Mouse (Mus musculus) lung, postnatal 0 days (tissue): Measurements from ENCODE around the gene Crnn. TPM values are rescaled to one million over a fixed set of nuclear protein-coding genes. Genes with fewer than 3 reads are reported as not detected.

ENCODE experiments used
- ATAC-seq: fragments of 200-750 bp; cut with Nextera tagmentation; 2 replicates; pipeline ENCODE4 v1.8.0; 2017; ENCODE audit warnings: moderate library complexity
- DNase-seq: peaks from one replicate; pipeline ENCODE4 v3.0.0-alpha.2; 2016; ENCODE audit warnings: low spot score
- H3K27ac ChIP-seq: fragments of 300-500 bp; sonication (generic); 2 replicates; pipeline ENCODE4 v1.5.1; 2014; ENCODE audit warnings: antibody characterized with exemption, mild to moderate bottlenecking, low read length, mixed read lengths
- H3K27me3 ChIP-seq: fragments of 300-500 bp; sonication (generic); replicated peaks from 2 replicates; pipeline ENCODE4 v1.6.1; 2014; ENCODE audit warnings: low read length, mixed read lengths; ENCODE audit not compliant: insufficient read depth
- H3K36me3 ChIP-seq: fragments of 300-500 bp; sonication (generic); 2 replicates; pipeline ENCODE4 v1.6.1; 2014; ENCODE audit warnings: low read length, mixed read lengths; ENCODE audit not compliant: insufficient read depth
- H3K4me1 ChIP-seq: fragments of 300-500 bp; sonication (generic); 2 replicates; pipeline ENCODE4 v1.6.1; 2014; ENCODE audit warnings: antibody characterized with exemption, low read depth, low read length, mixed read lengths; ENCODE audit not compliant: insufficient read depth
- H3K4me2 ChIP-seq: fragments of 300-500 bp; sonication (generic); replicated peaks from 2 replicates; pipeline ENCODE4 v1.6.1; 2014; ENCODE audit warnings: low read depth, mild to moderate bottlenecking, low read length, moderate library complexity, mixed read lengths
- H3K4me3 ChIP-seq: fragments of 300-500 bp; sonication (generic); 2 replicates; pipeline ENCODE4 v1.5.1; 2014; ENCODE audit warnings: low read depth, low read length
- H3K9ac ChIP-seq: fragments of 300-500 bp; sonication (generic); replicated peaks from 2 replicates; pipeline ENCODE4 v1.6.1; 2014; ENCODE audit warnings: low read depth, mild to moderate bottlenecking
- H3K9me3 ChIP-seq: fragments of 300-500 bp; sonication (generic); 2 replicates; pipeline ENCODE4 v1.6.1; 2016; ENCODE audit warnings: low read length, mixed read lengths
- CTCF ChIP-seq: IDR thresholded peaks from 2 replicates; pipeline ENCODE4 v1.5.1; 2016; ENCODE audit warnings: antibody characterized with exemption, mild to moderate bottlenecking
- EP300 ChIP-seq: IDR thresholded peaks from 2 replicates; pipeline ENCODE4 v1.6.1; 2016; ENCODE audit warnings: antibody characterized with exemption, mild to moderate bottlenecking, control low read depth
- whole genome bisulfite sequencing: fragments of 180-500 bp; shearing (Covaris S2); extraction: QIAGEN DNeasy Blood & Tissue Kit; methylation state at CpG from one replicate; pipeline ENCODE4 v1.1.7; 2014; 5-methylcytosine and 5-hydroxymethylcytosine counted together
- polyA plus RNA-seq: library from polyadenylated mRNA; unstranded; fragments of >200 nt; fragmentation: Nextera tagmentation; extraction: Ambion mirVana; gene quantifications from 2 replicates; pipeline ENCODE4 v1.2.1, GENCODE M21; 2015

Crnn gene
- polyA plus RNA-seq, 1 experiment from 2014 or later: not detected

- no peak overlapping the region for H3K4me3 ChIP-seq
- DNase-seq (peak; percentile 75), ATAC-seq (0 out of 2 replicates have a peak, but pooled peaks have one; percentile 27)
- H3K4me2 ChIP-seq: no peak overlapping the region
- H3K36me3 ChIP-seq: no peaks in the 10 kb centered on the region
- H3K27ac ChIP-seq: no peak overlapping the region
- TF ChIP-seq EP300 (no peak), CTCF (peak; percentile 81)
- H3K4me1 ChIP-seq: no peaks in the 10 kb centered on the region
- WGBS: 7% methylated on average over 3 of the region's 3 CpGs
- no peak overlapping the region for H3K9ac ChIP-seq
- H3K9me3 ChIP-seq: no peaks in the 10 kb centered on the region
- no peaks in the 10 kb centered on the region for H3K27me3 ChIP-seq
Measured at GRCm38 (mm10) chr3:93130460-93130859, 14.1 kb upstream of the Crnn start.

GRCm38 (mm10) chr3:93162502-93162901, 17.9 kb downstream of the Crnn start:
- H3K4me2 ChIP-seq: no peak overlapping the region
- ATAC-seq (no peak), DNase-seq (no peak)
- TF ChIP-seq CTCF: no peak
- no peak for TF ChIP-seq EP300
- H3K4me1 ChIP-seq: no peaks in the 10 kb centered on the region
- H3K36me3 ChIP-seq: no peaks in the 10 kb centered on the region
- H3K9me3 ChIP-seq: no peaks in the 10 kb centered on the region
- no peak overlapping the region for H3K9ac ChIP-seq
- 70% methylated on average over 6 of the region's 6 CpGs for WGBS
- no peak overlapping the region for H3K4me3 ChIP-seq
- H3K27me3 ChIP-seq: no peaks in the 10 kb centered on the region
- H3K27ac ChIP-seq: no peak overlapping the region

GRCm38 (mm10) chr3:93162996-93163592, 18.5 kb downstream of the Crnn start:
- ATAC-seq (no peak), DNase-seq (no peak)
- Histone ChIP-seq H3K4me3 (no peak overlapping the region), H3K9me3 (no peaks in the 10 kb centered on the region), H3K9ac (no peak overlapping the region), H3K27ac (no peak overlapping the region), H3K27me3 (no peaks in the 10 kb centered on the region), H3K4me1 (no peaks in the 10 kb centered on the region), H3K4me2 (no peak overlapping the region), H3K36me3 (no peaks in the 10 kb centered on the region)
- WGBS: 42% methylated on average over 1 of the region's 1 CpGs
- TF ChIP-seq EP300: no peak
- no peak for TF ChIP-seq CTCF

- ATAC-seq (peak; percentile 48; the same call in 1 of the 2 replicates), DNase-seq (peak; percentile 25)
- Histone ChIP-seq H3K27me3 (no peaks in the 10 kb centered on the region), H3K4me3 (no peak overlapping the region), H3K4me1 (no peaks in the 10 kb centered on the region), H3K9me3 (no peaks in the 10 kb centered on the region), H3K36me3 (no peaks in the 10 kb centered on the region), H3K27ac (no peak overlapping the region), H3K4me2 (no peak overlapping the region), H3K9ac (no peak overlapping the region)
- 63% methylated on average over 4 of the region's 4 CpGs for WGBS
- no peak for TF ChIP-seq EP300
- TF ChIP-seq CTCF: no peak
Measured at GRCm38 (mm10) chr3:93180856-93181255, 36.3 kb downstream of the Crnn start.

GRCm38 (mm10) chr3:93196978-93197377, 52.4 kb downstream of the Crnn start, which contains the start of gene Flg2:
Gene Flg2, plus strand, starts transcription at chr3:93197278.
- no peak for TF ChIP-seq CTCF
- no peak for TF ChIP-seq EP300
- Histone ChIP-seq H3K9me3 (no peaks in the 10 kb centered on the region), H3K4me3 (no peak within 1 kb of the TSS), H3K36me3 (no peaks in the 10 kb centered on the region), H3K9ac (no peak within 1 kb of the TSS), H3K4me1 (no peaks in the 10 kb centered on the region), H3K4me2 (no peak within 1 kb of the TSS), H3K27ac (no peak within 1 kb of the TSS), H3K27me3 (no peaks in the 10 kb centered on the region)
- DNase-seq: no peak
- 82% methylated on average over 3 of the region's 3 CpGs for WGBS
- ATAC-seq: no peak

Other genes starting within 250 kb of the Crnn start
- gene Lce3a, start 218.6 kb upstream of the Crnn start, polyA plus RNA-seq: not detected in 2 replicates
- not detected in 2 replicates for gene Lce3b, start 211.8 kb upstream of the Crnn start, polyA plus RNA-seq
- gene Lce3c, start 200.3 kb upstream of the Crnn start, polyA plus RNA-seq: not detected in 2 replicates
- not detected in 2 replicates for gene Lce3d, start 187.4 kb upstream of the Crnn start, polyA plus RNA-seq
- gene Lce3e, start 177.7 kb upstream of the Crnn start, polyA plus RNA-seq: not detected in 2 replicates
- not detected in 2 replicates for gene Lce3f, start 152.6 kb upstream of the Crnn start, polyA plus RNA-seq
- gene Crct1, start 129.1 kb upstream of the Crnn start, polyA plus RNA-seq: not detected in 2 replicates
- not detected in 2 replicates for gene Lce1m, start 125.7 kb upstream of the Crnn start, polyA plus RNA-seq
- gene Gm4858, start 76.0 kb upstream of the Crnn start, polyA plus RNA-seq: not detected in 2 replicates
- not detected in 2 replicates for gene Flg2, start 52.5 kb downstream of the Crnn start, polyA plus RNA-seq
- gene Flg, start 128.7 kb downstream of the Crnn start, polyA plus RNA-seq: not detected in 2 replicates
- not detected in 2 replicates for gene Hrnr, start 175.0 kb downstream of the Crnn start, polyA plus RNA-seq
- 0.04 TPM in 1 of 2 replicates, not detected in the other for gene Rptn, start 248.9 kb downstream of the Crnn start, polyA plus RNA-seq